Mouse (Mus musculus) G1E (cell line): Measurements from ENCODE around the gene C2cd4c.

ENCODE experiments used
- CTCF ChIP-seq: IDR thresholded peaks from 2 replicates; pipeline ENCODE4 v1.5.1; 2012; ENCODE audit warnings: low read depth, low read length, inconsistent platforms, mixed read lengths
- GATA1 ChIP-seq: IDR thresholded peaks from 2 replicates; pipeline ENCODE4 v1.6.1; 2012; ENCODE audit warnings: borderline replicate concordance, low read length, inconsistent platforms, mixed read lengths
- GATA2 ChIP-seq: IDR thresholded peaks from 2 replicates; pipeline ENCODE4 v1.6.1; 2012; ENCODE audit warnings: low read depth, low read length, inconsistent platforms, borderline replicate concordance
- POLR2AphosphoS5 ChIP-seq: IDR thresholded peaks from 2 replicates; pipeline ENCODE4 v1.6.1; 2012; ENCODE audit warnings: low read depth, low read length, inconsistent platforms; ENCODE audit not compliant: insufficient replicate concordance
- TAL1 ChIP-seq: conservative IDR thresholded peaks from 2 replicates; pipeline ENCODE4 v1.6.1; 2012; ENCODE audit warnings: low read depth, low read length, inconsistent platforms, mixed read lengths

DNA sequence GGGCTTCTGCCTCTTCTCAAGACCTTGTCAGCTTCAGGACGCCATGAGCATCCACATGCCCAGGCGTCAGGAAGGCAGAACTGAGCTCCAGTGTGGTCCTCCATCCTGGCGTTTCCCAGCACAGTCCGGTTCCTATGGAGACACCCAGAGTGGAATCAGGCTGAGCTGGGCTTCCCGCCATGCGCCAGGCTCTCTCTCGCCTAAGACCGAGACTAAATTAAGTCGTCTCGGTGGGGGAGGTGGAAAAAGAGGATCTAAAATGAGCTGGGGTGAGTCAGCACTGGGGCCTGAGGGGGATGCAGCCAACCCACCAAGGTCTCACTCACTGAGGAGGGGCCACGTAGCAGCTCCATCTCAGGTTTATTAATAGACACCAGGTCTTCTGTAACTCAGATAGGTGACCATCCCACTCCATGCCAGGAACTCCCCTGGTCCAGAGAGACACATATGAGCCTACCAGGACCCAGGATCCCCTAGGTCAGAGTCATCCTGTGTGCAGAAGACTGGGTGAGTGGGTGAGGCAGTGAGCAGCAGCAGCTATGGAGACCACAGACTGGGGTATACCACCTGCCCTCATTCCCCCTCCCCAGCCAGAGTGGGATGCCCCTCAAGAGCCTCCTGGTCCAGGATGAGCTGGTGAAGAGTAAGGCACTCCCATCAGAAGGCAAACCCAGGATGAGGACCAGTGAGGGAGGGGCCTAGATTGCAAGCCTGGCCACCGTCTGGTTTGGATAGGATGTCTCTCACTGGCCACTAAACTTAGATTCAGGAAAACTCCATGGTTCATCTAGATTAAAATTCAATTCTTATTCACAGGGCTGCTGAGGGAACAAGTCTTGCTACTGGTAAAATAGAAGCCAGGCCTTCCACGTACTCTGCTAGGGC, 16.5 kb downstream of the C2cd4c start:
- no peak for TF ChIP-seq CTCF
- no peak for TF ChIP-seq TAL1
- TF ChIP-seq GATA1 = no peak
- no peak for TF ChIP-seq POLR2AphosphoS5
- TF ChIP-seq GATA2 = no peak
